Mouse (Mus musculus): ENCODE data around the gene Fam221a. TPM values are rescaled to one million over a fixed set of nuclear protein-coding genes. Genes with fewer than 3 reads are reported as not detected.

Fam221a gene
- 1 to 10 TPM; 1.2 to 2.2 (median 1.8) TPM for total RNA-seq (2022)

GRCm38 (mm10) chr6:49367159-49368054, at the start of gene Fam221a:
Gene Fam221a, plus strand, starts transcription at chr6:49367739.
- peak; percentile 40 to 66 for DNase-seq (ENCODE audit: low spot score in 2 of 2)

- peak; percentile 90 to 98 for DNase-seq (ENCODE audit: low spot score in 2 of 2)
Observed at GRCm38 (mm10) chr6:49318966-49319594, 48.5 kb upstream of the Fam221a start, which contains the start of gene Ccdc126. Gene Ccdc126, plus strand, starts transcription at chr6:49319274.

- no peak for DNase-seq (ENCODE audit: low spot score in 2 of 2)
Observed at GRCm38 (mm10) chr6:49319595-49320315, 47.8 kb upstream of the Fam221a start.

- DNase-seq (ENCODE audit: low spot score in 2 of 2), result no peak
Observed at GRCm38 (mm10) chr6:49321341-49321740, 46.2 kb upstream of the Fam221a start.

DNA sequence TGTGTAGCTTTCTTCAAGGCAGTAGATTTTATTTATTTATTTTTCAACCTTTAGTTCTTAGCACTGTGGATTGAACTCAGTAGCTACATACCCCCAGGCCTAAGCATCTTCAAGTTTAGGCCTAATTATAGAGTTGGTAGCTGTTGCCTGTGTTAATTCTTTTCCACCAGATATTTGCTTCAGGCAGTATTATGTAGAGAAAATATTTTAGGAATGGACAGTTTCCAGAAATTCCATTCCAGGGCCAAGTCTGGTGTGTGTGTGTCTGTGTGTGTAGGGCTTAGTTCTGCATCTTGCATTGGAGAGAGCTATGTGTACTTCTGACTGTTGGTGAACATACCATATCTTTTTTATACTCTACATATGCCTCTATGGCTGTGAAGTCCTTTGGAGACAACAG, 45.5 kb upstream of the Fam221a start:
- no peak for DNase-seq (ENCODE audit: low spot score in 2 of 2)

DNA sequence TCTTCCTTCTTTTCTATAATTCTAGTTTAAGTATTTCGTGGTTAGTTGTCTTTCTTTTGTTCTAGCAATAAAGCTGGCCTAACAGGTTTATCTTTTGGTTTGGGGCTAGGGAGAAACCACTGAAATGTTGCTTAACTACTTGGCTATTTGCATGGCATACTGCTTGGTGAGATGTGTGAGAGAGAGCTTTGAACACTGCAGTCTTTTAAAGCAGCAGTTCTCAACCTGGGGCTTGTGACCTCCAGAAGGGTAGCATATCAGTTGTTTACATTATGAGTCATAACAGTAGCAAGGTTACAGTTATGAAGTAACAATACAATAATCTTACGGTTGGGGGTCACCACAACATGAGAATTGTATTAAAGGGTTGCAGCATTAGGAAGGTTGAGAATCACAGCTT, 44.6 kb upstream of the Fam221a start:
- DNase-seq (ENCODE audit: low spot score in 2 of 2), result no peak

GRCm38 (mm10) chr6:49324528-49324927, 43.0 kb upstream of the Fam221a start:
- DNase-seq (ENCODE audit: low spot score in 2 of 2), result no peak

- DNase-seq (ENCODE audit: low spot score in 2 of 2), result no peak
Observed at GRCm38 (mm10) chr6:49325294-49325693, 42.2 kb upstream of the Fam221a start.

- DNase-seq (ENCODE audit: low spot score in 2 of 2), result no peak
Observed at GRCm38 (mm10) chr6:49326846-49327245, 40.7 kb upstream of the Fam221a start.

DNA sequence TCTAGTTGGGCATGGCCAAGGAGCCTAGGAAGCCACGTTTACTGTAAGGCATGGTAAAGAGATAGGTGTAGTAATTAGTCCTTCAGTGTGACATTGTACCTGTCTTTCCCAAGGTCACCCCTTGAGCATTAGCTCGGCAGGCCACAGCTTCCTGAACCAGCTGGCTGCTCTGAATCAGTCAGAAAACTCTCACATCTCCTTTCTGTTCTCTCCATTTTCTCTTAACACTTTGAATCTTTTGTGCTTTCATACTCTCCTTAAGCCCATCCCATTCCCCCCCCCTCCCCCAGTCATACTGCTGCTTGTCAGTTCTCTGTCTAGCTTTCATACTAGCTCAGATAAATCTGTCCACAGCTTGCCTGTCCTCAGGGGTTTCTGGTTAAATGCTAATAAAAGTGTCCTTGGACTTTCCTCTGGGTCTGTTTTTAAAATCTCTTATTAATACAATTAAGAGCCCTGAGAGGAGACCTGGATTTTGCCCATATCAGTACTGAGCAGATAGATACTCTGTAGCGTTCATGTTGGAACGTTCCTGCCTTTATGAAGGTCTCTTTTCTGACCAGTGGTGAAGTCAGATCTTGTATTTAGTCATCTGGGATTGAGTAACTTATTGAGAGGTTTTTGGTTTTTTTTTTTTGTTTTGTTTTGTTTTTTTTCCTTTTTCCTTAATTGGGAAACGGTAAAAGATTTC, 36.0 kb upstream of the Fam221a start:
- DNase-seq (ENCODE audit: low spot score in 2 of 2), result no peak

- no peak for DNase-seq (ENCODE audit: low spot score in 2 of 2)
Observed at GRCm38 (mm10) chr6:49332060-49332370, 35.5 kb upstream of the Fam221a start.

DNA sequence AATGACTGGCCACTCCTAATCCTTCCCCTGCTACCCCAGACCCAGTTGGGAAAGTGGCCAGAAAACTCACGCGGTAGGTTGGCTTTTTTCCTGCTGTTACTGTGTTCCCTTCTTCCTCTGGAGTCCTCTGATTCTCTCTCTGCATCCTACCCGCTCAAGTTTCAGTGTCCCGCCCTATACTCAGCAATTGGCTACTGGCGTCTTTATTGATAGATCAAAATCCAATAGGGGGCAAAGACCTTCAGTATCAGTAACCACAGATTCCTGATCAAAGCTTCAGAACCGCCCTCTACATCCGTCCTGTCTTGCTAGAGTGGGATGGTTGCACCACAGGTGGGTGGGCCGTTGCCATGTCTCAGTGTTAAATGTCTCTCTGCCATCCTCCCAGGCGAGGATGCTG, 29.0 kb upstream of the Fam221a start:
- DNase-seq (ENCODE audit: low spot score in 2 of 2), result no peak

GRCm38 (mm10) chr6:49339145-49339544, 28.4 kb upstream of the Fam221a start:
- DNase-seq (ENCODE audit: low spot score in 2 of 2), result peak in 1 of 2 experiments; percentile 36

DNA sequence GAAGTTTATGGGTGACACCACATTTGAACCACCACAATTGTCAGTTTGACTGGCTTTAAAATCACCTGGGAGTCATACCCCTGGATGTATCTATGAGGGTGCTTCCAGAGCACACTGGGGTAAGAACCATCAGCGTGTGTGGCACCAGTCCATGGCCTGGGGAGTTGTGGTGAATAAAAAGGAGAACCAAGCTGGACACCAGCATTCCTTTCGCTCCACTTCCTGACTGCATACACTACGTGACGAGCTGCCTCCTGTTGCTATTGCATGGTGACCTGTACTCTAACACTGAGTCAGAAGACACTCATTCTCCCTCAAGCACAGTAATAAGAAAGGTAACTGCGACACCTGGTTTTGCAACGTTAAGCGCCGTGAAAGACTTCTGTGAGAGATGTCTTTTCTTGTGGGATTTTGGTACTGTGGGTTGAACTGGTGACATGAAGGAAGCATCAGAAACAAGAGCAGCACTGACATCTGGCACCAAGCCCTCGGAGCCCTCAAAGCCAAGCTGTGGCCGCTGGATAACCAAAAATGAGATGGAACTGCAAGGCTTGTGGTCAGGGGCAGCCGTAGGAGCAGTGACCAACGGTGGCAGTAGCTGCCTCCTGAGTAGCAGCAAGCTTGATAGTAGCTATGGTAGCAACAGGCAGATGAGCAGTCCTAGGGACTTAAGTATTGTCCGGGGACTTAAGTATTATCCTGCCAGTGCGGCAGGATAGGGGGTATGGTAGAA, 23.6 kb upstream of the Fam221a start:
- DNase-seq (ENCODE audit: low spot score in 2 of 2), result no peak

GRCm38 (mm10) chr6:49349826-49350225, 17.7 kb upstream of the Fam221a start:
- no peak for DNase-seq (ENCODE audit: low spot score in 2 of 2)

DNA sequence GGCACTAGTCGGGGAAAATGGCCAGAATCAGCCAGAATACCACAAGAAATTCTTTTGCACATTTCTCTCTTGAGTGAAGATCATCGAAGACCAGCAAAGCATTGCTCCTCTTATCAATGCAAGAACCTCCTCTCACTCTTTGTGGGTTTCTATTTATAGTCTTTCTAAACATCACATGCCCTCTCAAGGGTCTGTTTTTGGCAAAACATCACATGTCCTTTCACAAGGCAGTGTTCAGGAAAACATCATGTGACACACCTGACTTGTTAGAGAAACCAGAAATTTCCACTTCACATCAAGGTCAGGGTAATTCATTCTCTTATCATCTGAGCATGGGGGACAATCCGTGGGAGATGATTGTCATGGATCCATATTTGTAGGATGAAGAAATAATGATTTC, 12.9 kb upstream of the Fam221a start:
- no peak for DNase-seq (ENCODE audit: low spot score in 2 of 2)

DNA sequence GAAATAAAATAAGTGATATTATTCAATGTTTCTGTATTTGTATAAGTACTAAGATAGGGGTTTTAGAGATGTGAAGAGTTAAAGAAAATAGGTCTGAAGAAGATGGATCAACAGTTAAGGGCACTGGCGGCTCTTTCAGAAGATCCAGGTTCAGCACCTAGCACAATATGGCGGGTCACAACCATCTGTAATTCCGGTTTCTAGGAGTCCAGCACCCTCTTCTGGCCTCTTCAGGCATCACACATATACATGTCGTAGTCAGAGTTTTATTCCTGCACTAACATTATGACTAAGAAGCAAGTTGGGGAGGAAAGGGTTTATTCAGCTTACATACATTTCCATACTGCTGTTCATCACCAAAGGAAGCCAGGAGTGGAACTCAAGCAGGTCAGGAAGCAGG, 12.4 kb upstream of the Fam221a start:
- DNase-seq (ENCODE audit: low spot score in 2 of 2), result no peak

- DNase-seq (ENCODE audit: low spot score in 2 of 2), result no peak
Observed at GRCm38 (mm10) chr6:49360420-49360819, 7.1 kb upstream of the Fam221a start.

GRCm38 (mm10) chr6:49368212-49368611, 673 bp downstream of the Fam221a start:
- no peak for DNase-seq (ENCODE audit: low spot score in 2 of 2)

DNA sequence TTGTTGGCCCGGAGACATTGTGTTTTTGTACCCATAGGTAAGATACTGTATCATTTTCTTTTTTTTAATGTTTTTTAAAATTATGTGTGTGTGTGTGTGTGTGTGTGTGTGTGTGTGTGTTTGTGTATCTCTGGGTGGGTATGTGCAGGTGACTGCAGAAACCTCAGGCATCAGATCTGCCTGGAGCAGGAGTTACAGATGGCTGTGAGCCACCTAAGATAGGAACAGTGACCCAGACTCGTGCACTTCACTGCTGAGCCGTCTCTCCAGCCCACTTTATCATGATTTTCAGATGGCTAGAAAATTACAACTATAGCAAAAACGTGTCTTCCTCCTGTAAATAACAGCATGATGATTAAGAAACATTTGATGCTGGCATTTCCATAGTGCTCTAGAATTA, 5.2 kb downstream of the Fam221a start:
- DNase-seq (ENCODE audit: low spot score in 2 of 2), result no peak

DNA sequence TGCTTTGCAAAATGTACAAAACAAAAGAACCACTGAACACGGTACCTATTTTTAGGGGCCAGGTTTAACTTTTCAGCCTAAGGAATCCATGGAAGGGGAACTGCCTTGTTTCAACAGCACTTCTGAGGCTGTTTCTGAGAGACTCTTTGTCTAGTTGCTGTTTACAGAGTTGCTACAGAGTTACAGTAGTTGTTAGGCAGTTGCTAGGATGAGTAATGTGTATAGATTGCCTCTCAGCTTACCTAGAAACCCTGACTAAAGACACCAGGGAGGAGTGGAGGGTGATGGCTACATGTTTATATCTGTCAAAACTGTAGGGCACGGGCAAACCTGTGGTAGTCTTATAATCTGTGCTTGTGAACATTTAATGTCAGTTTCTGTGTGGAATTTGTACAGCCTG, 6.4 kb downstream of the Fam221a start:
- no peak for DNase-seq (ENCODE audit: low spot score in 2 of 2)

All from left cerebral cortex, adult 8-10 months (tissue).